Mouse (Mus musculus) erythroblast, embryonic 14.5 days (primary cell): Measurements from ENCODE around the gene Tuba1a. TPM values are rescaled to one million over a fixed set of nuclear protein-coding genes. Genes with fewer than 3 reads are reported as not detected.
"Not testable (repeated sequence)": the region's sequence is repeated elsewhere in the genome, so short reads cannot be mapped to it uniquely, and the experiment has no call there.

Source experiments
- H3K27me3 ChIP-seq: 2 replicates; pipeline ENCODE4 v1.6.1; 2012; ENCODE audit warnings: inconsistent platforms; ENCODE audit not compliant: control insufficient read depth
- H3K36me3 ChIP-seq: 2 replicates; pipeline ENCODE4 v1.6.1; 2012; ENCODE audit warnings: mild to moderate bottlenecking, inconsistent platforms; ENCODE audit not compliant: control insufficient read depth
- H3K4me1 ChIP-seq: 2 replicates; pipeline ENCODE4 v1.6.1; 2012; ENCODE audit warnings: inconsistent platforms; ENCODE audit not compliant: control insufficient read depth
- H3K4me3 ChIP-seq: replicated peaks from 2 replicates; pipeline ENCODE3; 2012; ENCODE audit warnings: moderate library complexity, mild to moderate bottlenecking, inconsistent platforms
- H3K9me3 ChIP-seq: 2 replicates; pipeline ENCODE4 v1.6.1; 2012; ENCODE audit warnings: low read length, inconsistent platforms, mixed read lengths; ENCODE audit not compliant: control insufficient read depth
- GATA1 ChIP-seq: IDR thresholded peaks from 2 replicates; pipeline ENCODE4 v1.6.1; 2012; ENCODE audit warnings: low read length, inconsistent platforms, mixed read lengths
- TAL1 ChIP-seq: IDR thresholded peaks from 3 replicates; pipeline ENCODE4 v1.6.1; 2012; ENCODE audit warnings: low read length, inconsistent platforms, mixed read lengths
- polyA plus RNA-seq: library from polyadenylated mRNA; stranded (reverse); fragments of >175 nt; gene quantifications from 2 replicates; pipeline ENCODE4 v1.2.3, GENCODE M21; 2012

The Tuba1a gene
- polyA plus RNA-seq, 1 experiment: 4.0 TPM

- TF ChIP-seq GATA1: no peak
- no peak for TF ChIP-seq TAL1
- H3K4me3 ChIP-seq: no peak overlapping the region
- peaks cover 2% of the 10 kb centered on the region; the same call in 1 of the 2 replicates for H3K36me3 ChIP-seq
- peaks cover 16% of the 10 kb centered on the region for H3K4me1 ChIP-seq
- peaks cover 20% of the 10 kb centered on the region for H3K27me3 ChIP-seq
- peaks cover 2% of the 10 kb centered on the region; the same call in 1 of the 2 replicates for H3K9me3 ChIP-seq
Measured at GRCm38 (mm10) chr15:98948857-98949606, 4.5 kb downstream of the Tuba1a start.

- Histone ChIP-seq H3K36me3 (peaks cover 2% of the 10 kb centered on the region; the same call in 1 of the 2 replicates), H3K4me1 (peaks cover 13% of the 10 kb centered on the region), H3K9me3 (peaks cover 2% of the 10 kb centered on the region; the same call in 1 of the 2 replicates), H3K27me3 (peaks cover 14% of the 10 kb centered on the region), H3K4me3 (no peak overlapping the region)
- no peak for TF ChIP-seq TAL1
- no peak for TF ChIP-seq GATA1
Measured at GRCm38 (mm10) chr15:98948382-98948781, 5.1 kb downstream of the Tuba1a start.

GRCm38 (mm10) chr15:98947884-98948283, 5.6 kb downstream of the Tuba1a start:
- TF ChIP-seq GATA1 (no peak), TAL1 (no peak)
- H3K36me3 ChIP-seq: peaks cover 2% of the 10 kb centered on the region; the same call in 1 of the 2 replicates

GRCm38 (mm10) chr15:98943133-98943532, 10.4 kb downstream of the Tuba1a start:
- H3K4me1 ChIP-seq: peaks cover 10% of the 10 kb centered on the region
- no peaks in the 10 kb centered on the region for H3K27me3 ChIP-seq
- H3K36me3 ChIP-seq: no peaks in the 10 kb centered on the region
- peaks cover 2% of the 10 kb centered on the region; the same call in 1 of the 2 replicates for H3K9me3 ChIP-seq
- TF ChIP-seq TAL1: no peak
- TF ChIP-seq GATA1: no peak
- H3K4me3 ChIP-seq: no peak overlapping the region

More at GRCm38 (mm10) chr15:98947884-98948283, 5.6 kb downstream of the Tuba1a start:
- H3K9me3 ChIP-seq: peaks cover 2% of the 10 kb centered on the region; the same call in 1 of the 2 replicates
- peaks cover 9% of the 10 kb centered on the region for H3K27me3 ChIP-seq
- no peak overlapping the region for H3K4me3 ChIP-seq
- H3K4me1 ChIP-seq: peaks cover 8% of the 10 kb centered on the region

- peaks cover 2% of the 10 kb centered on the region; the same call in 1 of the 2 replicates for H3K9me3 ChIP-seq
- peaks cover 12% of the 10 kb centered on the region for H3K4me1 ChIP-seq
- H3K36me3 ChIP-seq: peaks cover 2% of the 10 kb centered on the region
- TF ChIP-seq GATA1: no peak
- TF ChIP-seq TAL1: no peak
- no peak overlapping the region for H3K4me3 ChIP-seq
- no peaks in the 10 kb centered on the region for H3K27me3 ChIP-seq
Measured at GRCm38 (mm10) chr15:98942081-98942480, 11.4 kb downstream of the Tuba1a start.

GRCm38 (mm10) chr15:98941539-98941938, 12.0 kb downstream of the Tuba1a start:
- no peak for TF ChIP-seq TAL1
- no peak for TF ChIP-seq GATA1
- Histone ChIP-seq H3K4me3 (no peak overlapping the region), H3K36me3 (peaks cover 4% of the 10 kb centered on the region), H3K9me3 (peaks cover 2% of the 10 kb centered on the region; the same call in 1 of the 2 replicates), H3K27me3 (no peaks in the 10 kb centered on the region), H3K4me1 (peaks cover 12% of the 10 kb centered on the region)

GRCm38 (mm10) chr15:98940816-98941215, 12.7 kb downstream of the Tuba1a start:
- TF ChIP-seq GATA1: no peak
- no peak for TF ChIP-seq TAL1
- no peaks in the 10 kb centered on the region for H3K27me3 ChIP-seq
- H3K9me3 ChIP-seq: peaks cover 2% of the 10 kb centered on the region; the same call in 1 of the 2 replicates
- H3K4me1 ChIP-seq: peaks cover 18% of the 10 kb centered on the region
- no peak overlapping the region for H3K4me3 ChIP-seq
- H3K36me3 ChIP-seq: peaks cover 4% of the 10 kb centered on the region

GRCm38 (mm10) chr15:98934217-98934839, 19.2 kb downstream of the Tuba1a start, which contains the start of gene Tuba1b:
Gene Tuba1b, minus strand, starts transcription at chr15:98934565.
- peaks cover 36% of the 10 kb centered on the region for H3K36me3 ChIP-seq
- H3K4me1 ChIP-seq: peaks cover 39% of the 10 kb centered on the region
- TF ChIP-seq GATA1 (no peak), TAL1 (no peak)
- peak within 1 kb of the TSS; percentile 89 for H3K4me3 ChIP-seq
- H3K9me3 ChIP-seq: no peaks in the 10 kb centered on the region; the same call in 1 of the 2 replicates
- no peaks in the 10 kb centered on the region for H3K27me3 ChIP-seq

GRCm38 (mm10) chr15:98933833-98934216, 19.7 kb downstream of the Tuba1a start:
- TF ChIP-seq TAL1 (no peak), GATA1 (no peak)
- Histone ChIP-seq H3K27me3 (no peaks in the 10 kb centered on the region), H3K36me3 (peaks cover 36% of the 10 kb centered on the region), H3K9me3 (no peaks in the 10 kb centered on the region; the same call in 1 of the 2 replicates), H3K4me1 (peaks cover 40% of the 10 kb centered on the region), H3K4me3 (peak overlapping the region; percentile 89)

GRCm38 (mm10) chr15:98933004-98933671, 20.4 kb downstream of the Tuba1a start:
- H3K27me3 ChIP-seq, H3K9me3 ChIP-seq: not testable (repeated sequence)
- Histone ChIP-seq H3K36me3 (peaks cover 38% of the 10 kb centered on the region), H3K4me1 (peaks cover 44% of the 10 kb centered on the region), H3K4me3 (peak overlapping the region; percentile 89)
